In genomic region chr7:81875372-81875771, GRCm38 (mm10) we compare ENCODE assay signal across 19 mouse cellular contexts. TPM values are rescaled to one million over a fixed set of nuclear protein-coding genes. Genes with fewer than 3 reads are reported as not detected.
DNase-seq lines count a peak whose midpoint lies in the region; ATAC-seq and TF ChIP-seq lines count a peak whose summit lies in the region.
"Had no signal": no experiment of that assay in that cellular context is flagged by ENCODE, and none has a peak within 500 bp of the region (broad histone marks: within the 10 kb centered on the region; RNA-seq: fewer than 3 reads in every experiment).

No protein-coding gene starts in this region.

- in situ Hi-C loops in Patski (cut with MboI; ENCODE audit: low pct_unique_long_range_greater_than_20kb): loop anchor here (10.0 kb wide), 1 partner anchor 389 kb away; no protein-coding TSS in a partner anchor

- peak; percentile 73 for ATAC-seq in Patski
- no peak for ATAC-seq in intestine, embryonic 16.5 days
- ATAC-seq: forebrain, embryonic 14.5 days had no signal

- peak; percentile 54 for DNase-seq in heart, adult 11 months
- DNase-seq in heart, adult 9 months (ENCODE audit: low spot score in 2 of 2): no peak
- DNase-seq in left cerebral cortex, postnatal 25 days (ENCODE audit: low spot score in 2 of 2): peak; percentile 50 to 85
- no peak for DNase-seq in left cerebral cortex, postnatal 4 days
- peak; percentile 46 for DNase-seq in Patski (ENCODE audit: low read depth, low spot score)
- peak; percentile 79 for DNase-seq in brain, adult 2 months (ENCODE audit: low read depth, low spot score)
- DNase-seq in c-Kit-positive CD71-positive TER-119-positive erythroid progenitor cells, embryonic 14.5 days (ENCODE audit: low spot score): no peak
- DNase-seq: cerebellum, adult 18-20 months; gastrocnemius, postnatal 25 days; lung, embryonic 14.5 days had no signal

- H3K27me3 ChIP-seq in Patski: no peaks in the 10 kb centered on the region
- no peaks in the 10 kb centered on the region for H3K27me3 ChIP-seq in intestine, embryonic 16.5 days (replicated peaks; ENCODE audit: control insufficient read depth, insufficient read depth, low read length)
- H3K27me3 ChIP-seq: limb, embryonic 15.5 days had no signal

- no peak for TF ChIP-seq CTCF in Patski (IDR thresholded peaks at IDR 0.05)

- H3K4me1 ChIP-seq in intestine, embryonic 16.5 days (ENCODE audit: control insufficient read depth, insufficient read depth, low read length): no peaks in the 10 kb centered on the region

- 60% methylated on average over 9 of the region's 9 CpGs for WGBS in intestine, embryonic 16.5 days

- no peak overlapping the region for H3K4me3 ChIP-seq in intestine, embryonic 16.5 days (ENCODE audit: low read length)
- H3K4me3 ChIP-seq: limb, embryonic 15.5 days had no signal

- H3K36me3 ChIP-seq in intestine, embryonic 16.5 days (ENCODE audit: control insufficient read depth, insufficient read depth, low read length): no peaks in the 10 kb centered on the region
- H3K36me3 ChIP-seq: limb, embryonic 15.5 days had no signal

- CTCF ChIA-PET in Patski (lab: Charles Lee): interaction anchor here (0.9 kb wide), 1 partner anchor 33 kb away, joined by 3 read pairs; no protein-coding TSS in a partner anchor

- no peak overlapping the region for H3K9ac ChIP-seq in intestine, embryonic 16.5 days (ENCODE audit: low read depth, low read length)
- H3K9ac ChIP-seq: limb, embryonic 15.5 days; lung, embryonic 14.5 days had no signal

- intact Hi-C loops in left cerebral cortex, postnatal 25 days (cut with DNase I): no loop called here
- intact Hi-C loops in left cerebral cortex, postnatal 4 days (cut with DNase I): no loop called here

- H3K4me2 ChIP-seq in intestine, embryonic 16.5 days (ENCODE audit: low read depth, low read length): no peak overlapping the region
- H3K4me2 ChIP-seq: limb, embryonic 15.5 days; lung, embryonic 14.5 days had no signal

- H3K27ac ChIP-seq in intestine, embryonic 16.5 days (ENCODE audit: low read length): no peak overlapping the region
- H3K27ac ChIP-seq: limb, embryonic 15.5 days had no signal

- no peaks in the 10 kb centered on the region for H3K9me3 ChIP-seq in intestine, embryonic 16.5 days (ENCODE audit: control insufficient read depth, low read length)
- H3K9me3 ChIP-seq: limb, embryonic 15.5 days had no signal

- POLR2A ChIA-PET in Patski (lab: Charles Lee): interaction anchor here (1.0 kb wide), 1 partner anchor 56 kb away, joined by 3 read pairs; no protein-coding TSS in a partner anchor

RNA-seq across cellular contexts. Expression of gene Tm6sf1, which starts 16.6 kb away (rescaled TPM):
- total RNA-seq in left cerebral cortex, postnatal 25 days (2021): 10 to 100 TPM; 29.5 to 30.0 TPM
- 10 to 100 TPM; 13.9 to 14.1 TPM for total RNA-seq in left cerebral cortex, postnatal 4 days (2021)
- polyA plus RNA-seq in Patski (2021): 3.8 TPM
- polyA plus RNA-seq in intestine, embryonic 16.5 days (2015; fragmentation: Nextera tagmentation; extraction: Ambion mirVana): 18.0 TPM in 2 replicates

RNA-seq across cellular contexts. Expression of gene Gm10160, which starts 19.8 kb away (rescaled TPM):
- total RNA-seq in left cerebral cortex, postnatal 25 days (2021): not detected
- total RNA-seq in left cerebral cortex, postnatal 4 days (2021): not detected
- not detected for polyA plus RNA-seq in Patski (2021)
- polyA plus RNA-seq in intestine, embryonic 16.5 days (2015; fragmentation: Nextera tagmentation; extraction: Ambion mirVana): not detected in 2 replicates
- total RNA-seq: common myeloid progenitor, adult 5-6 weeks; gastrocnemius, postnatal 25 days; layer of hippocampus, postnatal 25 days; megakaryocyte, adult 5-6 weeks; neutrophil, adult 5-6 weeks had no signal
- polyA plus RNA-seq: forebrain, embryonic 14.5 days; heart, embryonic 14.5 days; limb, embryonic 15.5 days; lung, embryonic 14.5 days; thymus, postnatal 0 days had no signal

RNA-seq across cellular contexts. Expression of gene Btbd1, which starts 46.1 kb away (rescaled TPM):
- 100 to 1,000 TPM; 120 to 123 TPM for total RNA-seq in left cerebral cortex, postnatal 25 days (2021)
- total RNA-seq in left cerebral cortex, postnatal 4 days (2021): 100 to 1,000 TPM; 130 to 133 TPM
- 64.7 TPM for polyA plus RNA-seq in Patski (2021)
- 23.0 and 44.7 TPM in 2 replicates for polyA plus RNA-seq in intestine, embryonic 16.5 days (2015; fragmentation: Nextera tagmentation; extraction: Ambion mirVana)

RNA-seq across cellular contexts. Expression of gene Hdgfl3, which starts 58.9 kb away (rescaled TPM):
- total RNA-seq in left cerebral cortex, postnatal 25 days (2021): 10 to 100 TPM; 71.9 to 73.0 TPM
- 100 to 1,000 TPM; 124 to 126 TPM for total RNA-seq in left cerebral cortex, postnatal 4 days (2021)
- 19.5 TPM for polyA plus RNA-seq in Patski (2021)
- 6.3 and 6.7 TPM in 2 replicates for polyA plus RNA-seq in intestine, embryonic 16.5 days (2015; fragmentation: Nextera tagmentation; extraction: Ambion mirVana)

Comparison
In these comparisons a context has a peak if more than half of its experiments do, and no peak if none do; other contexts are left out.
1. DNase-seq: peak in heart, adult 11 months (single experiment), left cerebral cortex, postnatal 25 days (2 of 2), Patski (single experiment) and brain, adult 2 months (single experiment); none in heart, adult 9 months (0 of 2), left cerebral cortex, postnatal 4 days (single experiment) and c-Kit-positive CD71-positive TER-119-positive erythroid progenitor cells, embryonic 14.5 days (single experiment).